Mouse (Mus musculus) ES-E14 (cell line): ENCODE data around the gene Cdhr4.

ENCODE experiments used
- HCFC1 ChIP-seq: IDR thresholded peaks from 2 replicates; pipeline ENCODE4 v1.6.1; 2012; ENCODE audit warnings: low read length, inconsistent platforms, borderline replicate concordance; ENCODE audit not compliant: insufficient read depth
- ZC3H11A ChIP-seq: IDR thresholded peaks from 2 replicates; pipeline ENCODE4 v1.6.1; 2012; ENCODE audit warnings: low read depth, mild to moderate bottlenecking, inconsistent platforms, low read length, borderline replicate concordance
- ZNF384 ChIP-seq: IDR thresholded peaks from 2 replicates; pipeline ENCODE4 v1.6.1; 2012; ENCODE audit warnings: low read depth, low read length, inconsistent platforms

DNA sequence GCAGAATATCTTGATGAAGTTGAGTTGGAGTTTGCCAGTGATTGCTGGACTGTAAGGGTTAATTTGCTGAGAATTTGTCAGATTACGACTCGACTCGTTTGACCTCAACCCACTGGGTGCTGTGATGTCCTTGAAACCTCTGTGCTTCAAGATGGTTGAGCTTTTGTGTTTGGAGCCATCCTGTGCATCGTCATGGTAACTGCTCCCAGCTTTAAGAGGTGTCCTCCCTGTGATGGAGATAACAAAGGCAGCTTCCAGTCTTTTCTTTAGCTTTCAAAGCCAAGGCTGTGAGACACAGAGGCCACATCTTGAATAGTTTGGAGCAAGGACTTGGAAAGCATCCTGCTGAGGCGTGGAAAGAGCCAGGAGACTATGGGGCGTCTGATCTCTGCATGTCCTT, 35.2 kb upstream of the Cdhr4 start:
- TF ChIP-seq ZNF384, result no peak
- TF ChIP-seq HCFC1, result no peak
- no peak for TF ChIP-seq ZC3H11A
